21 mouse cellular contexts compared by ENCODE assay signal in genomic region chr6:32451851-32452250, GRCm38 (mm10).
A peak's percentile ranks its signal among the peaks of the same experiment; 100 is the strongest.
DNase-seq lines count a peak whose midpoint lies in the region; ATAC-seq and TF ChIP-seq lines count a peak whose summit lies in the region.
"Had no signal": no experiment of that assay in that cellular context is flagged by ENCODE, and none has a peak within 500 bp of the region (broad histone marks: within the 10 kb centered on the region; RNA-seq: fewer than 3 reads in every experiment).

No protein-coding gene starts in this region.

- no peak for TF ChIP-seq CTCF in gastrocnemius, adult 2 months (IDR thresholded peaks at IDR 0.05)

- ATAC-seq in frontal cortex, adult (ENCODE audit: low TSS enrichment), result peak; percentile 82
- ATAC-seq: activated CD4-positive, CD25-positive, alpha-beta regulatory T cell, adult 4 months; forebrain, embryonic 14.5 days; forebrain, postnatal 0 days had no signal

- no peak for DNase-seq in frontal cortex, postnatal 14 days (ENCODE audit: low spot score in 2 of 2)
- DNase-seq in layer of hippocampus, adult 9-11 months, result peak; percentile 47
- no peak for DNase-seq in layer of hippocampus, adult 9-10 months (ENCODE audit: low spot score)
- peak; percentile 40 to 51 for DNase-seq in left cerebral cortex, postnatal 14 days (ENCODE audit: low spot score in 2 of 2)
- no peak for DNase-seq in left cerebral cortex, postnatal 4 days
- DNase-seq in brain, adult 2 months (ENCODE audit: low read depth, low spot score), result peak; percentile 91
- DNase-seq in gastrocnemius, adult 2 months, result no peak
- DNase-seq: adrenal gland, postnatal 25 days; cerebellum, adult 18-20 months; cerebellum, adult 9-10 months; cerebellum, postnatal 25 days; forebrain, postnatal 0 days; gastrocnemius, postnatal 14 days; heart, adult 11 months had no signal

- H3K4me3 ChIP-seq in gastrocnemius, adult 2 months, result no peak overlapping the region
- H3K4me3 ChIP-seq: embryonic facial prominence, embryonic 12.5 days; embryonic facial prominence, embryonic 15.5 days; hindbrain, embryonic 12.5 days; hindbrain, embryonic 15.5 days had no signal

- H3K27ac ChIP-seq in gastrocnemius, adult 2 months, result no peak overlapping the region
- H3K27ac ChIP-seq: embryonic facial prominence, embryonic 12.5 days; embryonic facial prominence, embryonic 15.5 days; hindbrain, embryonic 12.5 days; hindbrain, embryonic 15.5 days had no signal

- intact Hi-C loops in left cerebral cortex, postnatal 14 days (cut with DNase I), result no loop called here
- intact Hi-C loops in left cerebral cortex, postnatal 4 days (cut with DNase I), result no loop called here
- intact Hi-C loops in gastrocnemius, adult 2 months (cut with DNase I), result no loop called here

Comparison
In these comparisons a context has a peak if more than half of its experiments do, and no peak if none do; other contexts are left out.
1. DNase-seq: peak in layer of hippocampus, adult 9-11 months (single experiment), left cerebral cortex, postnatal 14 days (2 of 2) and brain, adult 2 months (single experiment); none in frontal cortex, postnatal 14 days (0 of 2), layer of hippocampus, adult 9-10 months (single experiment), left cerebral cortex, postnatal 4 days (single experiment) and gastrocnemius, adult 2 months (single experiment).